Mouse (Mus musculus) heart, embryonic 12.5 days (tissue): ENCODE data around the gene R3hdm2. TPM values are rescaled to one million over a fixed set of nuclear protein-coding genes. Genes with fewer than 3 reads are reported as not detected.

Experiments used
- ATAC-seq: fragments of 200-750 bp; cut with Nextera tagmentation; 2 replicates; pipeline ENCODE4 v1.8.0; 2017; ENCODE audit warnings: moderate TSS enrichment, moderate library complexity; ENCODE audit not compliant: insufficient number of reproducible peaks, low FRiP score
- H3K27ac ChIP-seq: fragments of 300-500 bp; sonication (generic); 2 replicates; pipeline ENCODE4 v1.5.1; 2016; ENCODE audit warnings: mild to moderate bottlenecking, moderate library complexity; ENCODE audit not compliant: poor library complexity, severe bottlenecking
- H3K27me3 ChIP-seq: fragments of 300-500 bp; sonication (generic); replicated peaks from 2 replicates; pipeline ENCODE4 v1.6.1; 2016; ENCODE audit warnings: mild to moderate bottlenecking, moderate library complexity
- H3K36me3 ChIP-seq: fragments of 300-500 bp; sonication (generic); 2 replicates; pipeline ENCODE4 v1.6.1; 2016; ENCODE audit warnings: mild to moderate bottlenecking, moderate library complexity
- H3K4me1 ChIP-seq: fragments of 300-500 bp; sonication (generic); replicated peaks from 2 replicates; pipeline ENCODE4 v1.6.1; 2016; ENCODE audit warnings: mild to moderate bottlenecking
- H3K4me2 ChIP-seq: fragments of 300-500 bp; sonication (generic); 2 replicates; pipeline ENCODE4 v1.6.1; 2016; ENCODE audit warnings: mild to moderate bottlenecking, moderate library complexity
- H3K4me3 ChIP-seq: fragments of 300-500 bp; sonication (generic); 2 replicates; pipeline ENCODE4 v1.5.1; 2016; ENCODE audit warnings: mild to moderate bottlenecking
- H3K9ac ChIP-seq: fragments of 300-500 bp; sonication (generic); 2 replicates; pipeline ENCODE4 v1.6.1; 2016; ENCODE audit warnings: mild to moderate bottlenecking, moderate library complexity
- H3K9me3 ChIP-seq: fragments of 300-500 bp; sonication (generic); replicated peaks from 2 replicates; pipeline ENCODE4 v1.6.1; 2016; ENCODE audit warnings: mild to moderate bottlenecking, moderate library complexity
- WGBS: fragments of 180-500 bp; shearing (Covaris S2); methylation state at CpG from one replicate; pipeline ENCODE4 v1.1.7; 2016; 5-methylcytosine and 5-hydroxymethylcytosine counted together
- polyA plus RNA-seq: library from polyadenylated mRNA; unstranded; fragments of >200 nt; fragmentation: Nextera tagmentation; extraction: Ambion mirVana; gene quantifications from 2 replicates; pipeline ENCODE4 v1.2.1, GENCODE M21; 2016

The R3hdm2 gene
- polyA plus RNA-seq, 1 experiment from 2014 or later = 35.8 TPM

GRCm38 (mm10) chr10:127472722-127473121, 92.6 kb downstream of the R3hdm2 start:
- peaks cover 54% of the 10 kb centered on the region for H3K36me3 ChIP-seq
- H3K4me3 ChIP-seq = no peak overlapping the region
- H3K9me3 ChIP-seq = no peaks in the 10 kb centered on the region
- peak; percentile 44; the same call in 1 of the 2 replicates for ATAC-seq
- H3K9ac ChIP-seq = no peak overlapping the region
- H3K27ac ChIP-seq = no peak overlapping the region
- no peaks in the 10 kb centered on the region for H3K27me3 ChIP-seq
- H3K4me1 ChIP-seq = peaks cover 22% of the 10 kb centered on the region
- no peak overlapping the region for H3K4me2 ChIP-seq
- WGBS = 54% methylated on average over 9 of the region's 9 CpGs

- no peak overlapping the region for H3K4me2 ChIP-seq
- ATAC-seq = no peak
- peaks cover 22% of the 10 kb centered on the region for H3K4me1 ChIP-seq
- no peaks in the 10 kb centered on the region for H3K9me3 ChIP-seq
- no peaks in the 10 kb centered on the region for H3K27me3 ChIP-seq
- no peak overlapping the region for H3K27ac ChIP-seq
- 92% methylated on average over 4 of the region's 4 CpGs for WGBS
- no peak overlapping the region for H3K4me3 ChIP-seq
- peaks cover 53% of the 10 kb centered on the region for H3K36me3 ChIP-seq
- no peak overlapping the region for H3K9ac ChIP-seq
Observed at GRCm38 (mm10) chr10:127475175-127475574, 95.0 kb downstream of the R3hdm2 start.

GRCm38 (mm10) chr10:127476541-127476940, 96.4 kb downstream of the R3hdm2 start:
- no peak overlapping the region for H3K4me2 ChIP-seq
- H3K9me3 ChIP-seq = no peaks in the 10 kb centered on the region
- H3K4me1 ChIP-seq = peaks cover 10% of the 10 kb centered on the region
- H3K27me3 ChIP-seq = no peaks in the 10 kb centered on the region
- WGBS = 93% methylated on average over 3 of the region's 3 CpGs
- no peak overlapping the region for H3K4me3 ChIP-seq
- no peak overlapping the region for H3K9ac ChIP-seq
- peaks cover 62% of the 10 kb centered on the region for H3K36me3 ChIP-seq
- no peak for ATAC-seq
- H3K27ac ChIP-seq = no peak overlapping the region

- ATAC-seq = no peak
- WGBS = 83% methylated on average over 7 of the region's 7 CpGs
Observed at GRCm38 (mm10) chr10:127477301-127477700, 97.2 kb downstream of the R3hdm2 start.

GRCm38 (mm10) chr10:127479131-127479530, 99.0 kb downstream of the R3hdm2 start:
- Histone ChIP-seq H3K36me3 (peaks cover 69% of the 10 kb centered on the region), H3K4me2 (no peak overlapping the region), H3K9me3 (no peaks in the 10 kb centered on the region), H3K27ac (no peak overlapping the region), H3K27me3 (no peaks in the 10 kb centered on the region), H3K4me1 (no peaks in the 10 kb centered on the region), H3K4me3 (no peak overlapping the region), H3K9ac (no peak overlapping the region)
- 95% methylated on average over 4 of the region's 4 CpGs for WGBS
- ATAC-seq = no peak

More at GRCm38 (mm10) chr10:127477301-127477700, 97.2 kb downstream of the R3hdm2 start:
- H3K36me3 ChIP-seq = peaks cover 64% of the 10 kb centered on the region
- 0 out of 2 replicates have a peak, but pooled peaks cover 4% of the 10 kb centered on the region for H3K4me1 ChIP-seq
- H3K4me2 ChIP-seq = no peak overlapping the region
- no peak overlapping the region for H3K27ac ChIP-seq
- no peak overlapping the region for H3K9ac ChIP-seq
- no peaks in the 10 kb centered on the region for H3K9me3 ChIP-seq
- no peaks in the 10 kb centered on the region for H3K27me3 ChIP-seq
- H3K4me3 ChIP-seq = no peak overlapping the region

- no peaks in the 10 kb centered on the region for H3K4me1 ChIP-seq
- ATAC-seq = no peak
- H3K9ac ChIP-seq = no peak overlapping the region
- H3K4me2 ChIP-seq = no peak overlapping the region
- no peaks in the 10 kb centered on the region for H3K9me3 ChIP-seq
- no peak overlapping the region for H3K4me3 ChIP-seq
- H3K27ac ChIP-seq = no peak overlapping the region
- whole genome bisulfite sequencing = 85% methylated on average over 19 of the region's 19 CpGs
- no peaks in the 10 kb centered on the region for H3K27me3 ChIP-seq
- H3K36me3 ChIP-seq = peaks cover 74% of the 10 kb centered on the region
Observed at GRCm38 (mm10) chr10:127480833-127481813, 101.0 kb downstream of the R3hdm2 start.

GRCm38 (mm10) chr10:127485235-127485634, 105.1 kb downstream of the R3hdm2 start:
- Histone ChIP-seq H3K27me3 (no peaks in the 10 kb centered on the region), H3K9ac (peak overlapping the region; percentile 2; the same call in 1 of the 2 replicates), H3K36me3 (peaks cover 87% of the 10 kb centered on the region), H3K27ac (no peak overlapping the region), H3K4me2 (no peak overlapping the region), H3K4me1 (no peaks in the 10 kb centered on the region), H3K9me3 (no peaks in the 10 kb centered on the region), H3K4me3 (no peak overlapping the region)
- no peak for ATAC-seq
- 87% methylated on average over 10 of the region's 10 CpGs for WGBS

GRCm38 (mm10) chr10:127488856-127489255, 108.7 kb downstream of the R3hdm2 start:
- Histone ChIP-seq H3K9ac (no peak overlapping the region), H3K27me3 (no peaks in the 10 kb centered on the region), H3K4me2 (no peak overlapping the region), H3K4me1 (no peaks in the 10 kb centered on the region), H3K27ac (no peak overlapping the region), H3K4me3 (no peak overlapping the region), H3K9me3 (no peaks in the 10 kb centered on the region), H3K36me3 (peaks cover 84% of the 10 kb centered on the region)
- WGBS = 86% methylated on average over 7 of the region's 7 CpGs
- no peak for ATAC-seq

- WGBS = 87% methylated on average over 18 of the region's 18 CpGs
- Histone ChIP-seq H3K4me2 (no peak overlapping the region), H3K4me1 (no peaks in the 10 kb centered on the region), H3K27ac (no peak overlapping the region), H3K9ac (no peak overlapping the region), H3K27me3 (no peaks in the 10 kb centered on the region), H3K9me3 (no peaks in the 10 kb centered on the region), H3K4me3 (no peak overlapping the region), H3K36me3 (peaks cover 84% of the 10 kb centered on the region)
- ATAC-seq = no peak
Observed at GRCm38 (mm10) chr10:127490160-127491127, 110.3 kb downstream of the R3hdm2 start.

GRCm38 (mm10) chr10:127491128-127491512, 111.0 kb downstream of the R3hdm2 start:
- Histone ChIP-seq H3K9ac (no peak overlapping the region), H3K27me3 (no peaks in the 10 kb centered on the region), H3K4me2 (no peak overlapping the region), H3K4me1 (no peaks in the 10 kb centered on the region), H3K27ac (no peak overlapping the region), H3K36me3 (peaks cover 86% of the 10 kb centered on the region), H3K9me3 (no peaks in the 10 kb centered on the region), H3K4me3 (no peak overlapping the region)
- 82% methylated on average over 8 of the region's 8 CpGs for WGBS
- no peak for ATAC-seq

- ATAC-seq = no peak
- H3K4me2 ChIP-seq = no peak overlapping the region
- H3K9me3 ChIP-seq = no peaks in the 10 kb centered on the region
- H3K4me3 ChIP-seq = no peak overlapping the region
- H3K9ac ChIP-seq = no peak overlapping the region
- H3K27me3 ChIP-seq = no peaks in the 10 kb centered on the region
- H3K36me3 ChIP-seq = peaks cover 87% of the 10 kb centered on the region
- WGBS = 85% methylated on average over 3 of the region's 3 CpGs
- no peaks in the 10 kb centered on the region for H3K4me1 ChIP-seq
- no peak overlapping the region for H3K27ac ChIP-seq
Observed at GRCm38 (mm10) chr10:127492118-127492517, 112.0 kb downstream of the R3hdm2 start.
